Comparison of ENCODE assay signal across 9 mouse cellular contexts in the genomic region with DNA sequence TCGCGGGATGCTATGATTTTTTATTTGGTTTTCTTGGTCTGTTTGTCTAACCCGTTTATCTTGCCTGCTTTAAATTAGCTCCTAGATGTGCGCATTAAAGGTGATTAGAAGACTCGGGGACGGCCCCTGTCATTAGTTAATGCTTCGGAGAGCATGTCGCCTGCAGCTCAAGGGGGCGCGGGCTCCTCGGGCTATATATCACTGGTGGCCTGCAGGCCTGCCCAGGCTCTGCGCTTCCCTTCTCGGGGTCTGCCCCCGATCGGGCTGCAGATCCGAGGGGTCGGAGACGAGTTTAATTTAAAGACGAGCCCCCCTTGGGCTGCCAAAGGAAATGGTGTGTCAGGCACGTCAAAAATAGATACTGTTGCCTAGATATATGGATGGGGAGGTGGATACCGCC.
DNase-seq lines count a peak whose midpoint lies in the region; ATAC-seq and TF ChIP-seq lines count a peak whose summit lies in the region.
"Had no signal": no experiment of that assay in that cellular context is flagged by ENCODE, and none has a peak within 500 bp of the region (broad histone marks: within the 10 kb centered on the region; RNA-seq: fewer than 3 reads in every experiment).

No protein-coding gene starts in this region.

- H3K4me1 ChIP-seq in heart, embryonic 11.5 days (ENCODE audit: control insufficient read depth, insufficient read depth, low read length), result peaks cover 2% of the 10 kb centered on the region; the same call in 1 of the 2 replicates
- H3K4me1 ChIP-seq in E14TG2a.4 (replicated peaks; ENCODE audit: low read depth, low read length), result peaks cover 33% of the 10 kb centered on the region
- no peaks in the 10 kb centered on the region for H3K4me1 ChIP-seq in forebrain, postnatal 0 days (ENCODE audit: insufficient read depth)
- H3K4me1 ChIP-seq in midbrain, embryonic 11.5 days (ENCODE audit: control insufficient read depth, insufficient read depth, low read length), result no peaks in the 10 kb centered on the region
- H3K4me1 ChIP-seq: liver, embryonic 13.5 days had no signal

- TF ChIP-seq CTCF in E14TG2a.4 (conservative IDR thresholded peaks at IDR 0.05; ENCODE audit: low read length), result no peak
- no peak for TF ChIP-seq CTCF in forebrain, postnatal 0 days (IDR thresholded peaks at IDR 0.05; ENCODE audit: low read depth)

- H3K4me2 ChIP-seq in heart, embryonic 11.5 days, result peak overlapping the region; percentile 72
- peak overlapping the region; percentile 23; the same call in 1 of the 2 replicates for H3K4me2 ChIP-seq in forebrain, postnatal 0 days (ENCODE audit: low read depth)
- H3K4me2 ChIP-seq in midbrain, embryonic 11.5 days, result peak overlapping the region; percentile 35
- H3K4me2 ChIP-seq: liver, embryonic 13.5 days had no signal

- H3K9ac ChIP-seq in heart, embryonic 11.5 days (ENCODE audit: low read depth, low read length), result no peak overlapping the region
- no peak overlapping the region for H3K9ac ChIP-seq in forebrain, postnatal 0 days
- no peak overlapping the region for H3K9ac ChIP-seq in midbrain, embryonic 11.5 days (ENCODE audit: low read length)
- H3K9ac ChIP-seq: liver, embryonic 13.5 days had no signal

- H3K36me3 ChIP-seq in heart, embryonic 11.5 days (ENCODE audit: control insufficient read depth, insufficient read depth, low read length), result no peaks in the 10 kb centered on the region
- H3K36me3 ChIP-seq in E14TG2a.4 (ENCODE audit: insufficient read depth, low read length), result no peaks in the 10 kb centered on the region
- no peaks in the 10 kb centered on the region for H3K36me3 ChIP-seq in forebrain, postnatal 0 days (ENCODE audit: insufficient read depth)
- H3K36me3 ChIP-seq in midbrain, embryonic 11.5 days (ENCODE audit: control insufficient read depth, insufficient read depth, low read length), result no peaks in the 10 kb centered on the region
- H3K36me3 ChIP-seq: liver, embryonic 13.5 days had no signal

- peak overlapping the region; percentile 39 for H3K4me3 ChIP-seq in heart, embryonic 11.5 days (ENCODE audit: low read depth, low read length)
- peak overlapping the region; percentile 56 for H3K4me3 ChIP-seq in E14TG2a.4 (replicated peaks; ENCODE audit: low read length)
- no peak overlapping the region for H3K4me3 ChIP-seq in forebrain, postnatal 0 days (ENCODE audit: low read depth, low read length)
- peak overlapping the region; percentile 6; the same call in 1 of the 2 replicates for H3K4me3 ChIP-seq in midbrain, embryonic 11.5 days (ENCODE audit: low read depth, low read length)
- H3K4me3 ChIP-seq: liver, embryonic 13.5 days had no signal

- H3K27me3 ChIP-seq in heart, embryonic 11.5 days (ENCODE audit: control insufficient read depth, insufficient read depth, low read length), result peaks cover 23% of the 10 kb centered on the region
- peaks cover 49% of the 10 kb centered on the region for H3K27me3 ChIP-seq in E14TG2a.4 (ENCODE audit: insufficient read depth, low read length)
- peaks cover 24% of the 10 kb centered on the region for H3K27me3 ChIP-seq in forebrain, postnatal 0 days (ENCODE audit: insufficient read depth, low read length)
- peaks cover 33% of the 10 kb centered on the region for H3K27me3 ChIP-seq in midbrain, embryonic 11.5 days (ENCODE audit: control insufficient read depth, insufficient read depth, low read length)

- no peak for ATAC-seq in heart, embryonic 11.5 days (replicated peaks; ENCODE audit: insufficient number of reproducible peaks, low FRiP score, low TSS enrichment)
- no peak for ATAC-seq in forebrain, postnatal 0 days
- no peak for ATAC-seq in midbrain, embryonic 11.5 days (ENCODE audit: low FRiP score)

- 2% methylated on average over 21 of the region's 21 CpGs for WGBS in heart, embryonic 11.5 days (ENCODE audit: insufficient replicate concordance)
- WGBS in forebrain, postnatal 0 days, result 2% methylated on average over 21 of the region's 21 CpGs
- WGBS in midbrain, embryonic 11.5 days, result 2% methylated on average over 21 of the region's 21 CpGs

- no peaks in the 10 kb centered on the region for H3K9me3 ChIP-seq in heart, embryonic 11.5 days (replicated peaks; ENCODE audit: control insufficient read depth, low read length)
- no peaks in the 10 kb centered on the region for H3K9me3 ChIP-seq in E14TG2a.4 (ENCODE audit: low read length)
- no peaks in the 10 kb centered on the region for H3K9me3 ChIP-seq in forebrain, postnatal 0 days (ENCODE audit: low read length)
- no peaks in the 10 kb centered on the region for H3K9me3 ChIP-seq in midbrain, embryonic 11.5 days (ENCODE audit: control insufficient read depth, low read length)
- H3K9me3 ChIP-seq: liver, embryonic 13.5 days had no signal

- H3K27ac ChIP-seq in heart, embryonic 11.5 days (ENCODE audit: low read depth, low read length), result no peak overlapping the region
- no peak overlapping the region for H3K27ac ChIP-seq in forebrain, postnatal 0 days (ENCODE audit: low read depth, low read length)
- H3K27ac ChIP-seq in midbrain, embryonic 11.5 days (ENCODE audit: low read depth, low read length), result no peak overlapping the region
- H3K27ac ChIP-seq: liver, embryonic 13.5 days had no signal

- no peak for DNase-seq in heart, postnatal 4 days
- DNase-seq in forebrain, postnatal 0 days, result no peak
- no peak for DNase-seq in midbrain, embryonic 11.5 days (ENCODE audit: low spot score, missing footprints)
- DNase-seq in layer of hippocampus, adult 9-11 months, result no peak
- no peak for DNase-seq in MN1 (ENCODE audit: low spot score)
- DNase-seq in right cerebral cortex, postnatal 36 days (ENCODE audit: low spot score in 2 of 2), result no peak
- DNase-seq: liver, embryonic 13.5 days had no signal
